Mouse (Mus musculus) A20 (cell line): Measurements from ENCODE around the gene Cic.
A peak's percentile ranks its signal among the peaks of the same experiment; 100 is the strongest.

ENCODE experiments used
- DNase-seq: peaks from one replicate; pipeline ENCODE4 v3.0.0-alpha.2; 2011; ENCODE audit warnings: low read depth, low spot score

Cic gene

DNA sequence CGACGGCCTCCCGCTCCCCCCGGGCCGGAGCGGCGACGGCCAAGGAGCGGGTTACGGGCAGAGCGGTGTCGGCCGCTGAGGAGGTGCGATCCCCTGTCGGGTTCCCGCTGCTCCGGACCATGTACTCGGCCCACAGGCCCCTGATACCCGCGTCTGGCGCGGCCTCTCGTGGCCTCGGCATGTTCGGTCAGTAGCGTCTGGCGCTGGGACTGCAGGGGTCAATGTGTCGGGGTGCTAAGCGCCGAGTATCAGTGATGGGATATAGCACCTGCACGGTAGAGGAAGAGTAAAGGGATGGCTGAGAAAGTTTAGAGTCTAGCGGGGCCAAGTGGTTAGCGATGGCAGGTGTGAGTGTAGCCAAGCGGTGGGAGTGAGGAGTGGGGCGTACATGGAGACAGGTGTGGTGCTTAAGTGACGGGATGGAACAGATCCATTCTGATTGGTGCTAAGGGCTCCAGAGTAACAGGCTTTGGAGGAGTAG is 15.3 kb downstream of the Cic start:
- peak; percentile 82 for DNase-seq

DNA sequence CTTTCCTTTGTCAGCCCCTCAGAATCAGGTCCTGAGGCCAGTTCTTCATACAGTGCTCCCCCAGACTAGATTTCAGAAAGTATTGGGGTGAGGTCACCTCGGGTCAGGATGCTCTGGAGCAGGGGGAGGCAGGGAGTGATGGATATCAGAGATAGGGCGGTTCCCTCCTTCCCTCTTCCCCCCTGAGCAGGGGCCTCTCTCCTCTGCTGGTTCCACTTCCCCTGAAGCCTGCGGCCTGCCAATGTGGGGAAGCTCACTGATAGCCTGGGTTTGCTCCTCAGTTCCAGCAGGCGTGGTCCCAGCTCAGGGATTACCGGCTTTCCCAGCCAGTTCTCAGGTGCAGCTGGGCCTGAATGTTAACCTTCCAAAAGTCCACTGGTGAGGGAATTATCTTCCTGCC is 16.1 kb downstream of the Cic start:
- DNase-seq: peak; percentile 58

DNA sequence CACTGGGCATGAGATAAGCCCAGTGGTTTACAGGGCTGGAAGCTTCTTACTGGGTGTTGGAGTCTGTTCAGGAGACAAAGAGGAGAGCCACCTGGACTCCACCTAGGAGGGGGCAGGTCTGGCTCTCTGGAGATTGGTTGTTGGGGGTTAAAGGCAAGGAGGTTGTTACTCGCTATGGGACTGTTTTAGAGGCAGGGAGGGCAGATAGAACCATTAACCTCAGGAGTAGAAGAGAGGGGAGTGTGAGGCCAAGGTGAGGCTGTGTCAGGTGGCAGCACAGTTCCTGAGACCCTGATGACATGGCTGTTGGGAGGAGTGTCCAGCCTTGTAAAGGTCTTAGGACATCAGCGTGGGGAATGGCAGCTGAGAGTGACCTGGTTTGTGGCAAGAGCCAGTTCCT is 16.7 kb downstream of the Cic start:
- DNase-seq: no peak

DNA sequence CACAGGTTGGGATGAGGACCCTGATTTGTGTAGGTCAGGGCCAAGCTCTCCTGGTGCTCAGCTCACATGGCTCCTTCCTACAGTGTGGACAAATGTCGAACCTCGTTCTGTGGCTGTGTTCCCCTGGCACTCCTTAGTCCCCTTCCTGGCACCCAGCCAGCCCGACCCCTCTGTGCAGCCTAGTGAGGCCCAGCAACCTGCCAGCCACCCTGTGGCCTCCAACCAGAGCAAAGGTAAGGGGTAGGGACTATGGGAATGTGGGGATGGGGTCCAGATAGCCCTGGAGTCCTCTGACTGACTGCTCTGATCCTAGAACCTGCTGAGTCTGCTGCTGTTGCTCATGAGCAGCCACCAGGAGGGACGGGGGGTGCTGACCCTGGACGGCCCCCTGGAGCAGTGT is 17.3 kb downstream of the Cic start:
- no peak for DNase-seq

DNA sequence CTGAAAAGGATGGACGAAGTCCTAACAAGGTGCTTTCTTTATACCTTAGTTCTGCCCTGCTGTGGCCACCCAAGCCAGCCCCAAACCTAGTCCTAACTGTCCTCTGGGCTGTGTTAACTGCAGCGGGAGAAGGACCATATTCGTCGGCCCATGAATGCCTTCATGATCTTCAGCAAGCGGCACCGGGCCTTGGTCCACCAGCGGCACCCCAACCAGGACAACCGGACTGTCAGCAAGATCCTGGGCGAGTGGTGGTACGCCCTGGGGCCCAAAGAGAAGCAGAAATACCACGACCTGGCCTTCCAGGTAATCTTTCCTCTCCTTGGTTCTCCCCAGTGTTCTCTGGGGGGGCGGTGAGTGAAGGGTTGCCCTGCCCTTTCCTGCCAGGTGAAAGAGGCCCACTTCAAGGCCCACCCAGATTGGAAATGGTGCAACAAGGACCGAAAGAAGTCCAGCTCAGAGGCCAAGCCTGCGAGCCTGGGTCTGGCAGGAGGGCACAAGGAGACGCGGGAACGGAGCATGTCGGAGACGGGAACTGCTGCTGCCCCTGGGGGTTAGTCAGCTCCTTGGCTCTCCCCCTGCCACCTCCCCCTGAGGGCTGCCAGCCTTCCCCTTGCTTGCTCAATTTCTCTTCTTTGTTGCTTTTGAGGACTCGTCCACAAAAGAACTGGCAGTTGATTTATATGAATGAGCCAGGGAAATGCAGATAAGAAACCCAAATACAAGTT is 18.2 kb downstream of the Cic start:
- DNase-seq: no peak

DNA sequence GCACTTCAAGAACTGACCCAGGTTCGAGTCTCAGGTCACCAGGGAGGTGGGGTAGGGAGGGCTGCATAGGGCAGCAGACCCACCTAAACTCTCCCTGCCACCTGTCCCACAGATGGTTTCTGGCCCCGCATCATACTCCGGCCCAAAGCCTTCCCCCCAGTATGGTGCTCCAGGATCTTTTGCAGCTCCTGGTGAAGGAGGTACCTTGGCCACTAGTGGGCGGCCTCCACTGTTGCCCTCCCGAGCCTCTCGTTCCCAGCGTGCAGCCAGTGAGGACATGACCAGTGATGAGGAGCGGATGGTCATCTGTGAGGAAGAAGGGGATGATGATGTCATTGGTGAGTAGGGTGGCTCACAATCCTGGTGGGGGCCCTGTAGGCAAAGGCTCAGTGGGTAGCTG is 19.5 kb downstream of the Cic start:
- DNase-seq: no peak

DNA sequence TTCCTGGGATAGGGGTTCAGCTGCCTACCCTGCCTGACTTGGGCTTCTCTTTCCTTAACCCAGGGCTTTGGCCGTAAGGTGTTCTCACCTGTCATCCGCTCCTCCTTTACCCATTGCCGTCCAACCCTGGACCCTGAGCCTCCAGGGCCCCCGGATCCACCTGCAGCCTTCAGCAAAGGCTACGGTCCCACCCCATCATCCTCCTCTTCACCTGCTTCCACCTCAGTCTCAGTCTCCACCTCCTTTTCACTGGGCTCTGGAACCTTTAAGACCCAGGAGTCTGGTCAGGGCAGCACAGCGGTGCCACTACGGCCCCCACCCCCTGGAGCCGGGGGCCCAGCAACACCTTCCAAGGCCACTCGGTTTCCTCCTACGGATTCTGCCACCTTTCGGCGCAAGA is 20.5 kb downstream of the Cic start:
- DNase-seq: no peak

DNA sequence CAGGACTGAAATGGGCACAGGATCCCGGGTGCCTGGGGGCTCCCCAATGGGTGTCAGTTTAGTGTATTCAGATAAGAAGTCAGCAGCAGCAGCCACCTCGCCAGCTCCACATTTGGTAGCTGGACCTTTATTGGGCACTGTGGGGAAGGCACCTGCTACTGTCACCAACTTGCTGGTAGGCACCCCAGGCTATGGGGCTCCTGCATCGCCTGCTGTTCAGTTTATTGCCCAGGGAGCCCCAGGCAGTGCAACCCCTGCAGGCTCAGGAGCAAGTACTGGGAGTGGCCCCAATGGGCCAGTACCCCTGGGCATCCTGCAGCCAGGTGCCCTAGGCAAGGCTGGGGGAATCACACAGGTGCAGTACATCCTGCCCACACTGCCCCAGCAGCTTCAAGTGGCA is 21.2 kb downstream of the Cic start:
- no peak for DNase-seq

DNA sequence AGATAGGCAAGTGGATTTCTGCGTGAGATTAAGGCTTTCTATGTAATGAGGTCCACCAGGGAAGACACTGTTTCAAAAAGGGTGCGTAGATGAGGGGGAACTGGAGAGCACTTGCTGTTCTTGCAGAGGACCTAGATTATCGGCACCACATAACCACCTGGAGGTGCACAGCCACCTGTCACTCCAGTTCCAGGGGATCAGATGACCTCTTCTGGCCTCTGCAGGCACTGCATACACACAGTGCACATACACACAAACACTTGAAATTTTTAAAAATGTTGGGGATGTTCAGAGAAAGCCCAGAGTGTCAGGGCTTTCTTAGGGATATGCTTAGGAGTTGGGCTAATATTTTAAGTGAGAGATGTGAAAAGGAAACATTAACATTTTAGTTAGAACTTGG is 22.4 kb downstream of the Cic start:
- DNase-seq: peak; percentile 35

DNA sequence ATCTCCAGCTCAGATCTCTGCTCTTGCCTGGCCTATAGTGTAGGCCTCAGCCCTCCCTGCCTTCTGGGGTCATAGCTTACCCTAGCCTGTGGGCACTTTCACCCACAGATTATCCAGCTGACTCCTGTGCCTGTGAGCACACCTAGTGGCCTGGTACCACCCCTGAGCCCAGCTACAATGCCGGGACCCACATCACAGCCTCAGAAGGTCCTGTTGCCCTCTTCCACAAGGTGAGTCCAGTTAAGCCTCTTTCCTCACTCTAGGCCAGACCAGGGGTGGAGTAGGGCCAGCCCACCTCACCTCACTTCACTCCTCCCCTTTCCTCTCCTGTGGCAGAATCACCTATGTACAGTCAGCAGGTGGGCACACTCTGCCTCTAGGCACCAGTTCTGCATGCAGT is 23.0 kb downstream of the Cic start:
- peak; percentile 9 for DNase-seq

DNA sequence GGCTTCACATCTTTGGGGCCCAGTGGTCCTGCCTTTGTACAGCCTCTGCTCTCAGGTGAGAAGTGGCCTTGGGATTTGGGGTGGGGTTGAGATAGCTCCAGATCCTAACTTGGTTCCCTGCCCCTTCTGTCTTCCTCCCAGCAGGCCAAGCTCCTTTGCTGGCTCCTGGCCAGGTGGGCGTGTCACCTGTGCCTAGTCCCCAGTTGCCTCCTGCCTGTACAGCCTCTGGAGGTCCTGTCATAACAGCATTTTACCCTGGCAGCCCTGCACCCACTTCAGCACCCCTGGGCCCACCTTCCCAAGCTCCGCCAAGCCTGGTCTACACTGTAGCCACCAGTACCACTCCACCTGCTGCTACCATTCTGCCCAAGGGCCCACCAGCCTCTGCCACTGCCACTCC is 23.4 kb downstream of the Cic start:
- peak; percentile 32 for DNase-seq

DNA sequence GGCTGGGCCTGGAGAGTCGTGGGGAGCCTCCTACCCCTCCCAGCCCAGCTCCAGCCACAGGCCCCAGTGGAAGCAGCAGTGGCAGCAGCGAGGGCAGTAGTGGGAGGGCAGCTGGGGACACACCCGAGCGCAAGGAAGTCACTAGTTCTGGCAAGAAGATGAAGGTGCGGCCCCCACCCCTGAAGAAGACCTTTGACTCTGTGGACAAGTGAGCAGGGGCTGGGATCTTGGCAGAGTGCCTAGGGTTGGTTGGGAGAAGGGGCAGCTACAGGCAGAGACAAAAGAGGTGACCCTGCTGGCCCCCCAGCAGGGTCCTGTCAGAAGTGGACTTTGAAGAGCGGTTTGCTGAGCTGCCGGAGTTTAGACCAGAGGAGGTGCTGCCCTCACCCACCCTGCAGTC is 24.6 kb downstream of the Cic start:
- no peak for DNase-seq

DNA sequence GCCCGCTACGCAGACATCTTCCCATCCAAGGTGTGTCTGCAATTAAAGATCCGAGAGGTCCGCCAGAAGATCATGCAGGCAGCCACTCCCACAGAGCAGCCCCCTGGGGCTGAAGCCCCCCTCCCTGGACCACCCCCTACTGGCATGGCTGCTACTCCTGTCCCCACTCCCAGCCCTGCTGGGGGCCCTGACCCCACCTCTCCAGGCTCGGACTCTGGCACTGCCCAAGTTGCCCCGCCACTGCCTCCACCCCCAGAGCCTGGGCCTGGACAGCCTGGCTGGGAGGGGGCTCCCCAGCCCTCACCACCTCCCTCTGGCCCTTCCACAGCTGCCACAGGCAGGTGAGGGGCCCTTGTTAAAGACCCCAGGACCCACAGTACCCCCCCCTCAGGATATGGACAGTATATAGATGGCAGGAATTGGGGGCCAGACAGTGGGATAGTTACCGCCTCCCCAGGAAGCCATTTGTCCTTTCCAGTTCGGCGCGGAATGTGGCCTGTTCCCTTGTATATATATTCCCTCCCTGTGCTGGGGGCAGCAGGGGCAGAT is 25.8 kb downstream of the Cic start:
- no peak for DNase-seq

DNA sequence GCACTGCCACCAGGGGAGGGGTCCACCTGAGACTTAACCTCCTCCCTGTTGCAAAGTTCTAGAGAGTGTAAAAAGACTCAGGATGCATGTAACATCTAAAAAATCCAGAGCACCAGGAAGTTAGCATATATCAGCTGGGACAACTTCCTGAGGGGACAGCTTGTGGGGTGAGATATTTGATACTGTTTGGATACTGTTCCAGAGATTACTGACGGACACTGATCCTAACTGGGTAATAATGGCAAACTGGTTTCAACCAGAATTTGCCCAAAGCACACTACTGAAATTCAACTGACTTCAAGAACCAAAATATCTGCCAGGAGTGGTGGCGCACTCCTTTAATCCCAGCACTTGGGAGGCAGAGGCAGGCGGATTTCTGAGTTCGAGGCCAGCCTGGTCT is 27.0 kb downstream of the Cic start:
- no peak for DNase-seq

DNA sequence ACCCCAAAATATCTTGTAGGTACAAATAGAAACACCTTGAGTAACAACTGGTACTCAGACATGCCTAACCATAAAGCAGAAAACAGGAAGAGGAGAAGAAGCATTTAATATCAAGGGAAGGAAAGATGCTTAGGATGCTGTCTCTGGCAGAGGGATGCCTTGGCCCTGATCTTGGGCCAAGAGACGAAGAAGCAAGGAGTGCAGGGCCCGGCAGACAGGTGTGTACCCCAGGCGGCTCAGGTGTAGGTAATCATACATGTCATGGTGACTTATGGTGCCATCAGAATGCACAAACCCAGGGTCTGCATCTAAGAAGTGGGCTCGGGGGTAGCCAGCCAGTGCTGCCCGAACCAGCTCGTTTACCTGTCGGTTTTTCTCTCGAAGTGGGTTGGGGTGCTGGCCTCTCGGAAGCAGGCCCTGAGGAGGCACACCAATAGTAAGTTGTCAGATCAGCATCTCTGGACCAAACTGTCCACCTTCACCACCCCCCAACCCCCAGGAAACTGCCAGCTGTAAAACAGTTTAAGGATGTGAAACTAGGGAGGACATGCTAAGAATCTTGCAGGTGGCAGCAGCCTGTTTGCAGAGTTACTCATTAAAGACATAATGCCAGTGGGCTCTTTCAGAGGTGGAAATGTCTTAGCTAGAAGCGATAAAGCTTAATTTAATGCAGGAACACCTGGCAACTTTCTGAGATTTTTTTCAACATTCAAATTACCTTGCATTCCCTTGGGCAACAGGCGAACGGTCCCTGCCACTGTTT is 27.6 kb downstream of the Cic start:
- DNase-seq: peak; percentile 92

DNA sequence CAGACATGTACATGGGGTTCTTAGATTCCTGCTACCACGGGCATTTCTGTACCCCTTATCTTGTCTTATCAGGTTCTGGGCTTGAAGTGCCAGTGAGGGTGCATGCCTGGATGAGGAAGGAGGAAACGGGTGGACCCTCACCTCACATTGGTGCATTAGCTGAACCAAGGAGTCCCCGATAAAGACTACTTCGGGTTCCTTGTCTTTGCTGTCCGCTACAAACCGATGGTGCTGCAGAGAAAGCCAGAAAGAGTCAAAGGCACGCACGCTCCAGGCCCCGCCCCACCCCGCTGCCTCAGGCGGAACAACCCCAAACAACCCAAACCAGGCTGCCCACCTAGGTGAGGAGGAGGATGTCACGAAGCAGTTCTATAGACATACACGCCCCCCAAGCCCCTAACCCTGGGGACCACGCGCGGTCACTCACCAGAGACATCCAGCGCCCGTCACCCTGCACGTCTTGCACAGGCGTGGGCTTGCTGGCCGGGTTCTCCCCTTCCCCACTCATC is 29.5 kb downstream of the Cic start:
- DNase-seq: peak; percentile 84

DNA sequence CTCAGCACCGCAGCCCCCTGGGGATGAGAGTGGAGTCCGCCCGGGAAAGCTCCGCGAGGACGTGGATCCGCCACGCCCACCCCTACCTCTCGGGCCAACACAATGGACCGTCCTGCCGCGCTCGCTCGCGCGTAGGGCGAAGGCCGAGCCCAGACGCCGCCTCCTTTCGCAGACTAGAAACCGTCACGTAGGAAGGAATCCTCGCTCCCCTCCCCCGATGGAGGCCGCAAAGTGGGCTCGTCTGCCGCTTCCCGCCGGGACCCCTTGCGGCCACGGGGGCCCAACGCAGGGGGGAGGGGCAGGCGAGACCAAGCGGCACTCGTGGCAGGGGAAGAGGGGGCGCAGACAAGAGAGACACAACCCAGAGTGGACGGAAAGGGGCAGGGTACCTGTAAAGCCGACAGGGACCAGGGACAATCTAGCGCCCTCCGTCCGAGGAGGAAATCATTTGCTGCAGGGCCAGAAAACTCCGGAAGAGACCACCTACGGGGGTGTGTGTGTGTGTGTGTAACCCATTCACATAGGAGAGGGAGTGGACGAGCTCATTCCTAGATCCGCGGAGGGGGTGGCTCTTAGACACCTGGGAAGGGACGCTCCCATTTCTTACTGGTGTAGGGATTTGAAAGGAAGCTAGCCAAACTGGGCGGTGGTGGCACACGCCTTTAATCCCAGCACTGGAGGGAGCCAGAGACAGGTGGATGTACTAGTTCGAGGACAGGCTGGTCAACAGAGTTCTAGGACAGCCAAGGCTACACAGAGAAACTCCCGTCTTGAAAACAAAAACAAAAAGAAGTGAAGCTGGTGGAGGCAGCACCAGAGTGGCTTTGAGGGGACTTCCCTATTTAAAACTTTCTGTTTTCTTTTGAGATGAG is 30.2 kb downstream of the Cic start, which contains the start of gene Pafah1b3:
Pafah1b3 (minus strand) TSS at position 533 of the 872 bp plus-strand sequence.
- peak; percentile 96 for DNase-seq

DNA sequence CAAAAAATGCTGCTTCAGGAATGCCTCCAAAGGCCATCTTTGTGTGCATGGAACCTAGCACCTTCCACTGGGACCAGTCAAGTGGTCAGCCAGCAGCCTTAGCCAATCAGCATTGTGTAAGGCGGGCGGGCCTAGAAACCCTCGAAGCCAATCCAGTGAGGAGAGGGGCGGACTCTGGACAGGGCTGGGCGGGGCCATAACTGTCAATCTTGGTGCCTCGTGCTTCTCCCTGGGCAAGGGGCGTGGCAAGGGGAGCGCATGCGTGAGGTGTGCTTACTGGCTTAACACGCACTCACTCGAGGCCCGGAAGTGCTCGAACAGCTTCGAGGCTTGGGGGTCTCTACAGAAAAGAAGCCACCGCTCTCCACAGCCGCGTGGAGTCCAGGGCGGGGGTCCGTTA is 33.6 kb downstream of the Cic start, which contains the start of gene Prr19:
Prr19 (plus strand) TSS at position 349 of the 400 bp plus-strand sequence.
- DNase-seq: peak; percentile 51

DNA sequence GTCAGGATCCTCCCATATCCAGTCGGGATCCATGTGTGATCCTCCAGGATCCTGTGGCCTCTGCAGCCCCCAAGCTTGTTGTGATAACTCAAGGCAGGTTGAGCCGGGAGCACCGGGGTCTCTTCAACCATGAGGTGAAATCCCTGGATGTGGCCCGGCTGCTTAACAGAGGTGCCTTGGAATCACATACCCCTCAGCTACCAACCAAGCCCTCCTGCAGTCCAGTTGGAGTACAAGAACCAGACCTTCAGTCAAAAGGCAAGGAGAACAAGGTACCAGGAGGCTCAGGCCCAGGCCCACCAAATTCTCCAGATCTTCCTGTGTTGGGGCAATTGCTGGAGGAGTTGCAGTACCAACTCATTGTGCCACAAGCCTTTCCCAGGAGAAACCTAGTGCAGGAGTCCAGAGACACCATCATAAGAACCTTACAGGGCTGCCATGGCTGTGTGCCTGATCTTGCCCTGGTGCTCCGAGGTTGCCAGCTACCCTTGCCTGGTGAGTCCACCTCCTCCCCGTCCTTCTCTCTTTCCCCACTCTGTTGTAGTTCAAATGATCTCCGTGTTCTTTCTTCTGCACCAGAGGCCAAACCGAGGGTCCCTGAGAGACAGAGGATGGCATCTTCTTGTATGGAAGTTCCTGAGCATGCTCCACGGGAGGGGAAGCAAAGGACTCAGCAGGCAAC is 35.6 kb downstream of the Cic start:
- no peak for DNase-seq

DNA sequence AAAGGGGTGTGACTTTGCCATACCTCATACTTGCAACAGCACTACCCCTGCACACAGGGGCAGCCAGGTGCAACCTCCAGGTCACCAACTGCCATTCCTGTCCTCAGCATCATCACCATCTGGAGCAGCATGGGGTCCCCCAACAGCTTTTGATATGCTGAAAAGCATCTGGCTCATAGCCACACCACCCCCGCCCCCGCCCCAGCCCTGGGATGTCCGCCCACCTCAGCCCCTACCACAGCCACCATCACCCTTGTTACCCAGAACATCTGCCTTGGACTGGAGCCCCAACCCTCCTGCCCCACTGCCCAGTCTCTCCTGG is 36.1 kb downstream of the Cic start:
- no peak for DNase-seq

DNA sequence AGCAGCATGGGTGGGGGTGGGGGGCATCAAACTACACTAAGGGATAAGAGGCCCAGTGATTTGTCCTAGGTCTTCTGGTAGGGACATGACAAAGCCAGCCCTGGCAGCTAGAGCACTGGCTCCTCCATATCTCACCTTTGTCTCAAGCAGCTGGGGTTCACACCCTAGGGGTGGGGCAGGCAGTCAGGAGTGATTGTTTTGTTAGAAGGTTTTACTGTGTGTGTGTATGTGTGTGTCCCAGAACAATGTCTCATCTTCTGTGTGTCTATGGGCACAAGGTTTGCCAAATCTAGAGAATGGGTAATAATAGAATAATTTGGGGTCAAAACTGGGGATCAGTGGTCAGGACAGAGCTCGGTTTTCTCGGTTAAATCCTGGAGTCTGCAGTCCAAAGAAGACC is 38.0 kb downstream of the Cic start:
- no peak for DNase-seq
